Mouse (Mus musculus): ENCODE measurements around the gene Tmem182. TPM values are rescaled to one million over a fixed set of nuclear protein-coding genes. Genes with fewer than 3 reads are reported as not detected.

Tmem182 gene
- total and polyA plus RNA-seq, 3 experiments = not detected

GRCm38 (mm10) chr1:40789666-40790233, 15.7 kb upstream of the Tmem182 start:
- Histone ChIP-seq H3K9me3 (replicated peaks; ENCODE audit: low read length) (peaks cover 72% of the 10 kb centered on the region), H3K4me2 (ENCODE audit: insufficient read depth, low read depth, poor library complexity, severe bottlenecking) (no peak overlapping the region), H3K27ac (ENCODE audit: insufficient read depth, low read depth) (no peak overlapping the region), H3K4me1 (ENCODE audit: control insufficient read depth in 1 of 2, insufficient read depth in 2 of 2) (no peaks in the 10 kb centered on the region), H3K4me3 (replicated peaks in 1 of 3; ENCODE audit: low read depth in 2 of 3, low read length in 2 of 3, poor library complexity in 1 of 3) (no peak overlapping the region), H3K79me2 (replicated peaks; ENCODE audit: control insufficient read depth, extremely low read depth, insufficient read depth, poor library complexity, severe bottlenecking) (no peaks in the 10 kb centered on the region), H3K36me3 (replicated peaks in 1 of 2; ENCODE audit: control insufficient read depth in 1 of 2, insufficient read depth in 1 of 2, low read length in 1 of 2) (no peaks in the 10 kb centered on the region), H3K27me3 (replicated peaks) (no peaks in the 10 kb centered on the region), H3K9ac (ENCODE audit: insufficient read depth, low read depth) (no peak overlapping the region)
- DNase-seq (ENCODE audit: extremely low read depth) = no peak
- in situ Hi-C loops (cut with MboI; ENCODE audit: low pct_ligation_motif_present, low pct_unique_long_range_greater_than_20kb, low sequenced_read_pairs) = no loop called here
- TF ChIP-seq TCF12 (IDR thresholded peaks at IDR 0.05; ENCODE audit: low read depth, low read length) = no peak
- TF ChIP-seq IRF4 (IDR thresholded peaks at IDR 0.05; ENCODE audit: low read depth, low read length) = no peak
- no peak for TF ChIP-seq MEF2A (IDR thresholded peaks at IDR 0.05; ENCODE audit: borderline replicate concordance, low read depth, low read length)
- TF ChIP-seq HCFC1 (IDR thresholded peaks at IDR 0.05; ENCODE audit: low read depth, low read length) = no peak
- no peak for TF ChIP-seq BHLHE40 (IDR thresholded peaks at IDR 0.05; ENCODE audit: low read depth, low read length)
- TF ChIP-seq NRF1 (IDR thresholded peaks at IDR 0.05; ENCODE audit: low read depth, low read length) = no peak
- no peak for TF ChIP-seq USF2 (conservative IDR thresholded peaks at IDR 0.05; ENCODE audit: low read depth, low read length)
- no peak for TF ChIP-seq NELFE (IDR thresholded peaks at IDR 0.05; ENCODE audit: low read depth, low read length)
- no peak for TF ChIP-seq JUN (IDR thresholded peaks at IDR 0.05; ENCODE audit: insufficient read depth, low read depth, low read length)
- dilution Hi-C loops (cut with MboI; ENCODE audit: extremely low pct_ligation_motif_present, extremely low pct_unique_long_range_greater_than_20kb, low sequenced_read_pairs) = no loop called here

GRCm38 (mm10) chr1:40790324-40791141, 14.9 kb upstream of the Tmem182 start, which contains the start of gene Mfsd9:
Gene Mfsd9 (minus strand): TSS chr1:40790687.
- no peaks in the 10 kb centered on the region for H3K36me3 ChIP-seq (replicated peaks in 1 of 2; ENCODE audit: control insufficient read depth in 1 of 2, insufficient read depth in 1 of 2, low read length in 1 of 2)
- TF ChIP-seq MAFK (IDR thresholded peaks at IDR 0.05; ENCODE audit: insufficient replicate concordance, low read length) (no peak), POLR2AphosphoS2 (IDR thresholded peaks at IDR 0.05; ENCODE audit: low read depth, low read length) (no peak), IRF4 (IDR thresholded peaks at IDR 0.05; ENCODE audit: low read depth, low read length) (no peak)
- no peaks in the 10 kb centered on the region for H3K4me1 ChIP-seq (ENCODE audit: control insufficient read depth in 1 of 2, insufficient read depth in 2 of 2)
- H3K9me3 ChIP-seq (replicated peaks; ENCODE audit: low read length) = peaks cover 72% of the 10 kb centered on the region
- no peak for DNase-seq (ENCODE audit: extremely low read depth)
- H3K27me3 ChIP-seq (replicated peaks) = no peaks in the 10 kb centered on the region
- no peak within 1 kb of the TSS for H3K27ac ChIP-seq (ENCODE audit: insufficient read depth, low read depth)
- H3K4me3 ChIP-seq (replicated peaks in 1 of 3; ENCODE audit: low read depth in 2 of 3, low read length in 2 of 3, poor library complexity in 1 of 3) = no peak within 1 kb of the TSS
- in situ Hi-C loops (cut with MboI; ENCODE audit: low pct_ligation_motif_present, low pct_unique_long_range_greater_than_20kb, low sequenced_read_pairs) = no loop called here
- H3K4me2 ChIP-seq (ENCODE audit: insufficient read depth, low read depth, poor library complexity, severe bottlenecking) = no peak within 1 kb of the TSS
- dilution Hi-C loops (cut with MboI; ENCODE audit: extremely low pct_ligation_motif_present, extremely low pct_unique_long_range_greater_than_20kb, low sequenced_read_pairs) = no loop called here
- no peak within 1 kb of the TSS for H3K9ac ChIP-seq (ENCODE audit: insufficient read depth, low read depth)
- H3K79me2 ChIP-seq (replicated peaks; ENCODE audit: control insufficient read depth, extremely low read depth, insufficient read depth, poor library complexity, severe bottlenecking) = no peaks in the 10 kb centered on the region
